Mouse (Mus musculus): ENCODE measurements at regions not wholly inside any gene's neighbourhood (a gene's known extent, or its start where the extent isn't known, plus 50 kb on each side); places are given as distances from the start of the nearest gene placed in this dataset.

DNA sequence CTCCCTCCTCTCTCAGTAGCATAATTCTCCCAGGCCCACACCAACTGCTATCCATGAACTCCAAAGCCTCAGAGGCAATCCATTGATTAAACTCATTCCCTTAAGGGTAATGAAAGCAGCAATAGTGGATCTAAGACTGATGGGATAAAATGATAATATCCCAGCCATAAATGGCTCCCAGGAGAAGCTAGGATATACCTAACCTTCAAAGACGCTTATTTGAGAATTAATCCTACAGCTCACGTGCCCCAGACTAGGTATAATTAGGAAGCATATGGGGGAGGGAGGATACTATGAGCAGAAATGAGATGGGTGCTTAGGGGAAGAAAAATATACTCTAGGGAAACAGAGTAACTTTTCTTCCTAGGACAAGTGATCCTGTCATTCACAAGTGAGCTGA lies 52.8 kb upstream of the Rnf32 start:
- no peak for DNase-seq

DNA sequence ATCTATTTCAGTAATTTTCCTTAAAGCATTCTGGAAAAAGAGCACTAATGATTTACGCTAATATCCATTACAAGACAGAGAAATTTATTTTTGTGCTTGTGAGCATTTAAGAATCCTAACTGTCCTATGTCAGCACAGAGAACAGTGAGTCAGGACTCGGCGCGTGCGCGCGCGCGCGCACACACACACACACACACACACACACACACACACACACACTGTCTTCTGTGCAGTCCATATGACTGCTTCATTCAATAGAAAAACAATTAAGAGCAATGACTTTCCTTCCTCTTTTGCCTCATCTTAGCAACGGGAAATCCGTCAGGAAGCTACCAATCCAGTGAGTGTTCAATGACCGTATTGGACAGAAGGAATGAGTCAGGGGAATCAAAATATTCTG lies 53.3 kb upstream of the Rnf32 start:
- DNase-seq: no peak

DNA sequence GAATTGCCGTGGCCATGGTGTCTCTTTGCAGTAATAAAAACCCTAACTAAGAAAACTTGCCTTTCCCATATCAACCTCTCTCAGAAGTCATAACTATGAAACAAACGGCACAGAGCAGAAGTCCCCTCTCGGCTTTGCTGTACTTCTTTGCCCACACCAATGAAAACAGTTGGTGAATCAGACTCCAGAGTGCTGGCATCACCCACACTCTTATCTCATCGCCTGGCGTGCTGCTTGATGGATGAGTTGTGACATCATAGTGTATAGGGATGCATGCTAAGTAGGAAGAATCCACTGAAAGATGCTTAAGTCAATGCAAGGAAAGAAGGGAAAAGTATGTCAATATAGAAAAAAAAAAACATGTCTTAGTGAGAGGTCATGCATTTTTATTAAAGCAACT lies 58.3 kb upstream of the Rnf32 start:
- DNase-seq: peak; percentile 59 to 60

DNA sequence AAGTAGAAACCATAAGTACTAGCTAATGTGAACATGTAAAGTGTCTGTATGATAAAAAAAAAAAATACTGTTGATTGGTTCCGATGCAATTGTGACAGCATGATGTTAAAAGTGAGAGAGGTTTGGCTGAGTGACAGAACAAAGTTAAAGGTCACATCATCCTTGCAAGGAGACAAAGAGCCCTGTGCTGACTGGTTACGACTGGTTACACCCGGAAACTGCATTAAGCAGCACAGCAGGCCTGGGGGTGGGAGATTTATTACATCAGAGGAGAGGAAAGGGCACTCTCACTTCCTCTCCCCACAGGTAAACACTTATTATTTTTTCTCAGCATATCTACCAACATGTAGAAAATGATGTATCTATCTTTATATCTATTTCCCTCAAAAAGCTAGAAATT lies 63.5 kb upstream of the Rnf32 start:
- peak in 1 of 2 experiments; percentile 16 for DNase-seq

DNA sequence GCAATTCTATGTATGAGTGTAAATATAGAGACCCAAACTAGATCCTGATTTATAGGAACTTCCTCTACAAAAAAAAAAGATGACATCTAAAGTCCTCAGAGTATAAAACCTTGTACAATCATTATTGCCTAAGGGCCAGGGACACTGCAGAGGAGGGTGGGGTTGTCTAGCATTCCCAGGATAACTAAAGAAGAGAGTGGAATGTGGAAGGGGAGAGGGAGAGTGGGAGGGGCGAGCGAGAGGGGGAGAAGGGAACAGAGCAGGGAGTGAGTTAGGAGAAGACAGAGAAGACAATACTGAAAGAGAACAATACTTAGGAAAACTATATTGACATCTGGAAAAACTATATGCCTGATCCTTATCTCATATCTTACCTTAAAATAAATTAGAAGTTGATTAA lies 64.0 kb upstream of the Rnf32 start:
- DNase-seq: no peak

DNA sequence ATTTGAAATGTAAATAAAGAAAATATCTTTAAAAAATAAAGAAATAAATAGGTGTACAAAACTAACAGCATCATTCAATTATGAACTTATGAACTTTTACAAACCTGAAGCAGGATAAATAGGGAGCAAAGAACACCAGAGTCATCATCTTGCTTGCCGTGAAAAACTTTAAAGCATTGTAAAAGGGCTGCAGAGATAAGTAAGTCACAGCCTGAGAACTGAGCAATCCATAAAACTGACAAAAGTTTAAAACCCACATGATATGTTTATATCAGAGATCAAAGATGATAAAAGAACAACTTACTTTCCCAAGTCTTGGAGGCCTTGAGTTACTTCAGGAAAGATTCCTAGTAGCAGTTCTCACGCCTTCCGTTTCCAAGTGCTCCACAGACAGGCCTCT lies 66.1 kb upstream of the Rnf32 start:
- no peak for DNase-seq

DNA sequence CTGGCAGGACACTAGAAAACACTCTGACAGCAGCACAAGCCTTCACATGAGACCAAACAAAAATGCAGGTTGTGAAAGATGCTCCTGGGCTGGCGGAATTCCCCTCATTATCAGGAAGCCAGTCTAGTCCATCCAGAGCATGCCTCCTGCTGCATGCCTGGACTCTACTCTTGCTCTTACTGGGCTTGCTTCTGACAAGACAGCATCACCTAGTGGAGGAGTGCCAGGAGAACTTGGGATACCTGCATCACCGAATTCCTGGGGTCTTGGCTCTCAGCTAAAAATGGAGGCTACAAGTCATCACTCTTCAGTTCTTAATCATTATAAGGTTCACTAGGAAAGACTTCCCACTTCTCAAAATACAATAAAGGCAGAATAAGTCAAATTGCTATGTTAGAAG lies 78.8 kb upstream of the Rnf32 start:
- DNase-seq: no peak

DNA sequence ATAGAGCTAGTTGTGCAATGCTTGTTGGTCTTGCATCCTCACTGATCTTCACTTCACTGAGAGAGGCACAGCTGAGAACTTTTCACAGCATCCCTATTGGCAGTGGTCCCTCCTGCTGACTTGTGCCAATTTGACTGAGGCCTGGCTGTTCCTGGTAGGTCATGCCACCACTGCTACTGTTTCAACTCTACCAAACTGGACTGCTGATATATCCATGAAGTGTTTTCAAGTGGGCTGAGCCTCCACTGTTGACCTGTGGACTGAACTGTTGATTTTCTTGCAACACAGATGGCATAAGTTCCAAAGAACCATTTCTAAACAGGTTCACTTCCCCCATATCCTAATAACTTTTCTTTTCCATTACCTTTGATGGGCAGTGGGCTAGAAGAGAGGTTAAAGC lies 83.3 kb upstream of the Rnf32 start:
- DNase-seq: no peak

DNA sequence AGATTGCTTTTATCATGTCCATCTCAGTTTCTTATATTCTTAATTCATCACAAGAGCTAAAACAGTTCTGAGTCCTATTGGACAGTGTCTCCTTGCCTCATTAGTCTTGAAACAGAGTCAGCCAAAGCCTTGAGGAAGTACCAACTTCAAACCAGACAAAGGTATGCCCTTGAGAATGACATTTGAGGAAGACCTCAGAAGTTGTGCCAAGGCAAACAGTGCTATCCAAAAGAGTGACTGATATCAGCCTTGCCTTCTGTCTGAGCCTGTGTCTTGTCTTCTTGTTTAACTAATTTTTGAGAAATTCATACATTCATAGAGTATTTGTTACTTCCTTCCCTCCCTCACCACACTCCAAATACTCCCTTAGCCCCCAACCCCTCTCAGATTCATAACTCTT lies 88.5 kb upstream of the Rnf32 start:
- peak; percentile 43 to 59 for DNase-seq

DNA sequence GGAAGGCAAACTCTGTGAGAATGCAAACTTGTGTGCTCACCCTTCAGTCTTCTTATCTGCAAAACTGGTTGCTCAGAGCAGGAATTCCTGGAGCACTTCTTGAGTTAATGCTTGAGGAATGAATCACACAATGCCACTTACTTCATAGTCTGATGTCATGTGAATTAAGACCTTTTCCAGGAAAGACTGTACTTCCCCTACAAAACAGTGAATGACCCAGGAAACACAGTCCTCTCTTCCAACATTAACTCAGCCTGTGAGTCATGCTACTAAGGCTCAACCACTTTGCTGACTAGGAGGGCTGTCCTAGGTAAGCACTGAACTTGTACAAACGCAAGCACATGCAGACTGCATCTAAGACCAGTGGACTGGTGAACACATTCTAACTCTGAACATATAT lies 112.5 kb upstream of the Rnf32 start:
- DNase-seq: no peak

DNA sequence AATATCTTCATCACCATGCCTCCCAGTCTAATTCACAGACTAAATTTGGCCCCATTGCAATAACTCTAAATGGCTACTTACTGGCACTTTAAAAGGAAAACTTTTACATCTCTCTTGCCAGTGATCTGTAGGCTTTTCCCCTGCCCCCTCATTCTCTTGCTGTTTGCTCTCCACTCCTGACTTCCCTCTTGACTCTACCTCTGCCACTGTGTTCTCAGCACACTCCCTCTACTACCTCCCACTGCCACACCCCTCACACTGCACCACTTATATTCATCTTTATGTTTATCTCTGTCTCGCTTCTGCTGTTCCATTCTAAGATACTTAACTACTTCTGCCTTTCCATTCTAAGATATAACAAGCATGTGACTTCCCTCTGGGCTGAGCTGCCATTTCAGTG lies 141.4 kb upstream of the Rnf32 start:
- DNase-seq: no peak

DNA sequence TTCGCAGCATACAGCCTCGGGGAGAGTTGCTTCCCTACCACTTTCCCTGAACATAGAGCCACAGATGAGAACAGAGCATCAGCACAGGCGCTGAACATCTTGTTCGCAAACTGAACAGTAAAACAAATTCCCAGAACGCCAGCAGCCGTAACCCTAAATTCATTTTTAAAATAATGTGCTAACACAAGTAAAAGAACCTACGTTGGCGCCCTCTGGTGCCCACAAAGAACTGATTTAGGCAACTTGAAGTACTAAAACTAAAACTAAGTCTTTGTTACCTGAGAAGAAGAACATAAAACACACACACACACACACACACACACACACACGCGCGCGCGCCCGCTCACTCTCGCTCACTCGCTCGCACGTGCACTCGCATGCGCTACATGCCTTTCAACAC lies 159.2 kb upstream of the Rnf32 start:
- peak; percentile 59 to 77 for DNase-seq

DNA sequence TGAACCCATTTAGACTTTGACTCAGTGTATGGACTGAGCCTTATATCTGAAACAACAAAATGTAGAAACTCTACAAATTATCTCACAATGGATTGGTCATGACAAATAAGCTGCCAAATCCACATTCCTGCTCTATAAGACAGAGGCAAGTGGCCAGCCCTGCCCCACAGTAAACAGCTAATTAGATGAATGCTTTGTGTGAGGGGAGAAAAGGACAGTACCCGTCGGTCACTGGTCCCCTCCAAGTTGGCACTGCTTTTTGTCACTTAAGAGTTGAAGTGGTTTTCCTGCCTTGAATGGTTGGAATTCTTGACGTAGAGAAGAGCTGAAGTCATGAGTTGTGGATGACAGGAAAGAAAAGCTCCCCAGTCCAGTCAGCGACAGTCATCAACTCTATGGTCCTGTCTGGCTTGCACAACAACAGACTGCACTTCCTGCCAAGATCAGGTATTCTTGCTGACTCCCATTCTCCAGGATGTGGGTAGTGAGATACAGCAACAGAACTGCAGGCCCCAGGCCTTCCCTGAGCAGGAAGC lies 162.3 kb upstream of the Rnf32 start:
- DNase-seq: no peak

DNA sequence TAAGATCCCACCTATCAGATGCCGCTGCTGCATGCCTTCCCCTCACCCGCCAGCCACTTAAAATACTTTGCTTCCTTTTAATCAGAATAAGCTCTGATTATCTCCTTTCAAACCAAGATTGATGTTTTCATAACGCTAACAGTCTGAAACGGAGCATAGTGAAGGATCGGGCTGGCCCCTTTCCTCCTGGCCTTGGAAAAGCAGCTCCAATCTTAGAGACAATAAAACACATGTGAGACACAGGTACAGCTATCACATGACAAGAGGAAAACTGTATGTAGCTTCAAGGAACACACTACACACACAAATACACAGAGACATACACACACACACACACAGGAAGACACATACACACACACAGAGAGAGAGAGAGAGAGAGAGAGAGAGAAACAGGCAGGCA lies 165.3 kb upstream of the Rnf32 start:
- DNase-seq: no peak

DNA sequence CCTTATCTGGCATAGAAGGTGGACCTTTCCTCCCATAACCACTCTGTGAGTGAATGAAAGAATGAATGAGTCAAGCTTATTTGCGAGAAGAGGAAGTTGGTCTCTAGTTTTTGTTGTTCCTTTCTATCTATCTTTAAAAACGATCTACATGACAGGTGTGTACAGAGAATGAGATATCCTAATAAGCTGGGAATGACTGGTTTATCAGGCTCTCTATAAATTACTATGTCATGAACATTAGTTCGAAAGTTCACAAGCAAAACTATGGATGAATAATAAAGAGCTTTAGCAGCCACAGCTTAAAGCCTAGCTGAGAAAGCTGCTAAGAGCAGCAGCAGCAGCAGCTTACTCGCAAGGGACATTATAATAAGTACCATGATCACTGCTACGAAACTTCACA lies 165.8 kb upstream of the Rnf32 start:
- no peak for DNase-seq

DNA sequence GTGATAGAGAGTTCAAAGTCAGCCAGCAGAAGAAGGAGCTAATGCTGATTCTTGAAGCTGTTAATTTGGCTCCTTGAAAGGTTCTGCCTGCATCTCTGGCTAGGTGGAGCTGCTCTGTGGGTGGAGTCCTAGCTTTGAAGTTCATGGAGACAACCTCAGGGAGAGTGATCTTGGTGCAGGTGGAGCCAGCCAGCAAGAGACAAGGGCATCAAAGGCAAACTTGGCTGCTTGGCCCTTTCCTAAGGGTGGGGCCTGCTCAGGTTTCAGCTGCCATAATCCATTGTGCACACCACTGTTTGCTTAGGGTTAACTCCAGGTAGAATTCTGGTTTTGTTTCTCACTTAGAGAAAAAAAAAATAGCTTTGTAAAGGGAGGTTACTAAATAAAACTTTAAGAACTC lies 170.7 kb upstream of the Rnf32 start:
- no peak for DNase-seq

DNA sequence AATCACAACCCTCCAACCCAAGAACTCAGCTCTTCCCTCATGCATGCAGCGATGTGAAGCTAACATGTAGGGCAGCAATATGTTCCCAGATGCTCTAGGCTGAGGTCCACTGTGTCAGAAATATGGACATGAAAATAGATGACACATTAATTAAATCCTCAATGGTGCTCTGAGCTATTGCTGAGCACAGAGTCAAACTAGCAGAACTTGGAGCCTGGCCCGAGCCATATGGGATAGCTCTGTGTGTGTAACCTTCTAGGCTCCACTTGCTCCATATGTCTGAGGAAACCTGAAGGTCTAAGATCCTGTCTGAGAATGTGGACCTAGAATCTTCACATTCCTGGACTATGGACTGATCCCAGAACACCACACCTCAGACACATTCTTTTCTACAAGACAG lies 203.0 kb upstream of the Rnf32 start:
- DNase-seq: no peak

DNA sequence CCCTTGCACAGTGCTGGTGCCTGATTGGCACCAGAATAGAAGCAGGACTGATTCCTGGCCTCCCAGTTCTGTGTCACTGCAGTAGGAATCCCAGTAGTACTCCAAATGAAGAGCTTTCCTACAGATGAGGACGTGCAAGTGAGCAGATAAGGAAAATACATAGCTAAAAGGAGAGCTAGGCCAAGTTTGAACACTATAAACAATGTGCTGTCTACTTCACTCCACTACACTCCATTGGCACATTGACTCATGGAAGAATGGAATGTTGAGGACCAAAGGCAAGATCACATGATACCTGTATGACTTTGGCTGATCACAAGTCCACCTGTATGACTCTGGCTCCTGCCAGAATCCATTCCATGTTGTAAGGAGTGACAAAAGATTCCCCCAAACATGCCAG lies 215.9 kb upstream of the Rnf32 start:
- no peak for DNase-seq

DNA sequence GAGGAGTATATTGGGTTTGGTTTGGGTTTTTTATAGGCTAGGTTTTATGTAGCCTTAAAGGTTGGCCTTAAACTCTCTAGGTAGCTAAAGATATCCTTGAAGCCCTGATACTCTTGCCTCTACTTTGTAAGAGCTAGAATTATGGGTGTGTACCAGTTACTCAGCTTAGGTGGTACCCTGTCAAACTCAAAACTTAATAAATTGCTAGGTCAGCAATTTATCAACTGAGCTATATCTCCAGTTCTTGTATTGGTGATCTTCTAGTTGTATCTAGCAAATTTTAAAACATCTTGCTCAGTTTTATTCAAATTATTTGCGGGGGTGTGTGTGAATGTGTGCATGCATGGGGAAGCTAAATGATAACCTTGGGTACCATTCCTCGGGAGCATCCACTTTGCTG lies 225.4 kb upstream of the Rnf32 start:
- DNase-seq: no peak

DNA sequence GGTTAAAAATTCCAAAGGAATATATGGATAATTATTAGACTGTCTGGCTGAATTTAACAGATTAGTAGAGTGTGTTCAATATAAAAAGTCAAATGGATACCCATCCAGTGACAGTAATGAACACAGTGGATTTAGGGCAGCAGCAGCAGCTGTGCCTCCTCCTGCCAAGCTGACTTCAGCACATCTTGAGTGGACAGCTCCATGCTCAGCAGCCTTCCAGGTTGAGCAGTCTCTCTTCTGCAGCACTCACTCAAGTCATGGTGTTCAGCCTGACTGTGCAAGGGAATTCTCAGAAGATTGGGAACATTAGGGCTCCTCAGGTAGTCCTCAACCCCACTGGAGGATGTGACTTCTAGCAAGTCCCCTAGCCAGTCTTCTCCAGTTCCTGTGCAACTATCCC lies 240.8 kb upstream of the Rnf32 start:
- peak; percentile 54 to 59 for DNase-seq

DNA sequence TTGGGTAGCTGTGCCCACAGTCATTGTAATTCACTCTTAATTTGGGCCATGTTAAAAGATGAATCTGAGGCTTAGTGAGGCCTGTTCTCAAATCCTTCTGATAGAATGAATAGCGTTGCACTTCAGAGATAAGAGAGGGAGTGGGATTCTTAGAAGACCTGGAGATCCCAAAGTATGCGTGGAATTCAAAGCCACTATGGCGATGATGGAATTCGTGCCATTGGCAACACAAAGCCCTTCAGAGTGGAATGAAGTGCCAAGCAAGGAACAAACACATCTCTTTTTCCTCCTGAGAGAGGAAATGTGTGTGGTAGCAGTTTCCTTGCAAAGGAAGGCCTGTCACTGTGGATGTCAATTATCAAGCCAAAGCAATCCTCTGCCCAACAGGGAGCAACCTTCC lies 248.3 kb upstream of the Rnf32 start:
- DNase-seq: no peak

DNA sequence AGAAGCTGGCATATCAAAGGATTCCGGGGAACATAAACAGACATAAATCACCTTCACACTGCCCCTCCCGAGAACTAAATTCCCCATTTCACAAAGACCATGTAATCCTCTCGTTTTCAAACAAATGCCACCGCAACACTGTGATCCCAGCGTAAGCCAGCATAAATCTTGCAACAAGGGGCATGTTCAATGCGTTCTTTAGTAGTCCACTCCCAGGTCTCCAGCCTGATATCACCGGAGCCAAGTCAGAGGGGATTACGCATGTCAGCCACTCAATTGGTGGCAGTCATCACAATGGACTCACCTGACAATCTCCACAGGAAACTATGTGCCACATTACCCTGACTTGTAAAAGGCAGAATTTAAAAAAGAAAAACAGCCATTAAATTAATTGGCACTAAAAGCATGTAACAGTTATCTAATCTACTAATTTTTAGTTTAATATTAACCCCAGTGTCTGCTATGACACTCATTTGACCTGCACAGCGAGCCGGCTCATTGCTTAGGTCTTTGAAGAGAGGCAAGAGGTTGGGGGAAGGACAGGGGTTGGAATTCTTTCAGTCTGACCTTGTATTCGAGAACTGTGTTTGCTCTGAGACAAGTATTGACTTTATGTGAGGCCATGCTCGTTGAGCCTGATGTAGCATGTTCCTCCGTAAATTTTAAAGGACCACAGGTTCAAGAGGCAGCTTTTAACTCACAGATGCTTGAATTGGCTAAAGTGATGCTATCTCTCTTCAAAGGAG lies 252.0 kb upstream of the Rnf32 start:
- no peak for DNase-seq

DNA sequence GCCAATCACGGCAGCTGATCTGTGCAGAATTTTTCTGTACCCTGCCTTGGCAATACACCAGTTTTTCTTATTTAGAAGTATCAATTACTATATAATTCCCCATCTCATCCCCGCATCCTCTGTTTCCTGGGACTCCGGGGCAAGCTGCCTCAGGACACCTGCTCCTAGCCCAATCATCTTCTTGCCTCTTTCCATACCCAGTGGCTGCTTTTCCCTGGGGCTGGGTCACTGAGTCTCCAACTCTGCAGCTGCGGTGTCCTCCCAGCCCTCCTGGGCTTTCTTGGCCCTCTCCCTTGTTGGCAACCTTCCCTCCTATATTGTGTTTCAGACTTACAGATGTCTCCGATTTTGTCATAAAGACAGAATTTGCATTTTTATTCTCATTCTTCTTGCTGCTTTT lies 254.8 kb upstream of the Rnf32 start:
- no peak for DNase-seq

DNA sequence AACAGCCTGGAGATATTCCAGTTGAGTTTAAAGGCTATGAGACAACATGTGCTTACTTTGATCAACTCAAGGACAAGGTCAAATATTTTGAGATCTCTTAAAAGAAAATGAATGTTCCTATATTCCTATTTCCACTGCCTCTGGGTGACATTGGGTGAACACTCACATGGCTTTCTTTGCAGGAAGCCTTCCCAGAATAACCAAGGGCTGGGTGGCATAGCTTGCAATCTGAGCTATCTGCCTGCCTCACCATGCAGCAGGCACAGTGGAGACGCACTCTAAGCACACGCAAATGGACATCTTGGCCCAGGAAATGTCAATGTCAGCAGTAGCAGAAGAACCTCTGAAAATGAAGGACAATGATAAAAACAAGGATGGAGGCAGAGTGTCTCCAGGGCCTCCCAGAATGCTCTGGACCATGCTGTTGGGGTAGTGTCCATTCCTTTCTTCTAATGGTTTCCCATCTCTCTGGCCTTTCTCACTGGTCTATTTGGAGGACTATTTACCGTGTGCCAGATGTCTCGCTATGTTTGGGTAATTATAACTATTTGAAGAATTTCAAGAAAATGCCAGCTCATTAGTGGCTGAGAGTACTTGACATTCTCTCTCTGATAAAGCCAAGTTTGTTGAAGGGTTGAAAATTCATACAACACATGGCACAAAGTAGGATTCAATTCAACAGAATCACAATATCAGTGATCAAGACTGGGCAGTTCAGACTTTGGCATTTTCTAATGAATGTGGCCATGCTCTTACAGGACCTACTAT lies 276.3 kb upstream of the Rnf32 start:
- peak; percentile 10 to 40 for DNase-seq

All from adrenal gland, postnatal 36 days (tissue).